Mouse (Mus musculus) thymus, postnatal 36 days (tissue): ENCODE measurements around the gene Zfp938.

Experiments used
- DNase-seq, 2 experiments: peaks; one replicate each; pipeline ENCODE4 v3.0.0; 2022; ENCODE audit warnings: mixed read lengths in 2 of 2

The Zfp938 gene

GRCm38 (mm10) chr10:82240742-82241400 lies at the start of gene Zfp938:
Gene Zfp938, minus strand, starts transcription at chr10:82241280.
- peak; percentile 59 to 69 for DNase-seq

GRCm38 (mm10) chr10:82257331-82257730 lies 16.3 kb upstream of the Zfp938 start:
- DNase-seq, result no peak

- DNase-seq, result no peak
Observed at GRCm38 (mm10) chr10:82245021-82245420, 3.9 kb upstream of the Zfp938 start.

GRCm38 (mm10) chr10:82241401-82241788 lies 315 bp upstream of the Zfp938 start:
- no peak for DNase-seq

GRCm38 (mm10) chr10:82178257-82179064 lies 62.6 kb downstream of the Zfp938 start:
- peak; percentile 48 to 62 for DNase-seq
